Mouse (Mus musculus) C2C12 (cell line): ENCODE results near the gene Gal3st2.
"Not testable (repeated sequence)": the region's sequence is repeated elsewhere in the genome, so short reads cannot be mapped to it uniquely, and the experiment has no call there.

Experiments
- CEBPB ChIP-seq: IDR thresholded peaks from one replicate; pipeline ENCODE4 v1.6.1; 2011; ENCODE audit warnings: low read depth, mild to moderate bottlenecking, control low read depth, moderate library complexity
- CTCF ChIP-seq: IDR thresholded peaks from one replicate; pipeline ENCODE4 v1.5.1; 2011; ENCODE audit not compliant: control insufficient read depth, insufficient read depth, insufficient read length
- MAX ChIP-seq: IDR thresholded peaks from one replicate; pipeline ENCODE4 v1.6.1; 2011; ENCODE audit warnings: mild to moderate bottlenecking, control low read depth
- MYOD1 ChIP-seq: IDR thresholded peaks from one replicate; pipeline ENCODE4 v1.6.1; 2011; ENCODE audit warnings: low read depth; ENCODE audit not compliant: control insufficient read depth, insufficient read length
- MYOG ChIP-seq: IDR thresholded peaks from one replicate; pipeline ENCODE4 v1.6.1; 2011; ENCODE audit not compliant: control insufficient read depth, insufficient read length; ENCODE audit errors: extremely low read depth
- USF1 ChIP-seq: IDR thresholded peaks from one replicate; pipeline ENCODE4 v1.6.1; 2011; ENCODE audit warnings: low read depth, mild to moderate bottlenecking, control low read depth, moderate library complexity

DNA sequence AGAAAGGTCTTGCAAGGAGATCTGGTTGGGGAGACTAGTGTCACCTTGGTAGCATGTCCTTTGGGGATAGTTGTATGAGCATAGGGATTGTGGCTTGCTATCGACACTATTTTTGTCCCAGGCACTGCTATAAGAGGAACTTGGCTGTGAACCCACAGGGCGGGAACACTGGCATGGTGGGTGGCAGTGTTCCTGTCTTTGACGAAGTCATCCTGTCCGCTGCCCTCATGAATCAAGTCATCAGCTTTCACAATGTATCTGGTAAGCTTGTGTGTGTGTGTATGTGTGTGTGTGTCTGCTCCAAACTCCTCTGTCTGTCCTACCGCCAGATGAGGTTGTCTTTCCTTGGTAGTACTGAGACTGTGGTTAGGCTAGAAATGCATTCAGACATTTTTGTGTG lies 45.6 kb downstream of the Gal3st2 start:
- not testable (repeated sequence) for TF ChIP-seq MYOG, CTCF, MAX, USF1, MYOD1, CEBPB
